Mouse (Mus musculus) ES-E14 (cell line): Measurements from ENCODE around the gene Nkx6-2.

Source experiments
- ZC3H11A ChIP-seq: IDR thresholded peaks from 2 replicates; pipeline ENCODE4 v1.6.1; 2012; ENCODE audit warnings: low read depth, mild to moderate bottlenecking, inconsistent platforms, low read length, borderline replicate concordance
- ZNF384 ChIP-seq: IDR thresholded peaks from 2 replicates; pipeline ENCODE4 v1.6.1; 2012; ENCODE audit warnings: low read depth, low read length, inconsistent platforms

- TF ChIP-seq ZC3H11A (no peak), ZNF384 (no peak)
These were observed 16.6 kb downstream of the Nkx6-2 start for GRCm38 (mm10) chr7:139565998-139566397.
